Mouse (Mus musculus) testis, postnatal 14 days (tissue): Measurements from ENCODE around the gene Rbm42.
A peak's percentile ranks its signal among the peaks of the same experiment; 100 is the strongest.

Source experiments
- DNase-seq: peaks from one replicate; pipeline ENCODE4 v3.0.0; 2021; ENCODE audit warnings: low spot score

Gene Rbm42

GRCm38 (mm10) chr7:30649591-30650540 lies at the start of gene Rbm42:
Gene Rbm42, minus strand, starts transcription at chr7:30650317.
- peak; percentile 99 for DNase-seq

DNA sequence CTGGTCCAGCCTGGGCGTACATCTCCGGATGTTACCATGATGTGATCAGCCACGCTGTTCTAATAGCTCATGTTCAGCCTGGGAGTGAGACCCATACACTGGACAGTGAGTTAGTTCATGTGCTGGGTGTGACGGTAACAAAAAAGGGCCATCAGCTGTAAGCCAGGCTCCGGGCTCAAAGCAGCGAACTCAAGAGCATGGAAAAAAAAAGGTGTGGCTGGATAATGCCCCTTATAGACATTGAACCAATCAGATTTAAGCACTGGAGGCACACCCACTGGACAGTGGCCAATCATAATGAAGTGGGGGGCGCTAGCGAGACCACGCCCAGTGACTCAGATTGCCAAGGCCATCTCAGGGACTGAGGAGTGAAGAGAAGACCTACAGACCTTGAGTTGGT lies 48.5 kb upstream of the Rbm42 start, which contains the start of gene 2200002J24Rik:
TSS of gene 2200002J24Rik (plus strand) at position 338 of the 400 bp plus-strand sequence.
- peak; percentile 77 for DNase-seq

GRCm38 (mm10) chr7:30698101-30698500 lies 48.0 kb upstream of the Rbm42 start:
- DNase-seq = no peak

DNA sequence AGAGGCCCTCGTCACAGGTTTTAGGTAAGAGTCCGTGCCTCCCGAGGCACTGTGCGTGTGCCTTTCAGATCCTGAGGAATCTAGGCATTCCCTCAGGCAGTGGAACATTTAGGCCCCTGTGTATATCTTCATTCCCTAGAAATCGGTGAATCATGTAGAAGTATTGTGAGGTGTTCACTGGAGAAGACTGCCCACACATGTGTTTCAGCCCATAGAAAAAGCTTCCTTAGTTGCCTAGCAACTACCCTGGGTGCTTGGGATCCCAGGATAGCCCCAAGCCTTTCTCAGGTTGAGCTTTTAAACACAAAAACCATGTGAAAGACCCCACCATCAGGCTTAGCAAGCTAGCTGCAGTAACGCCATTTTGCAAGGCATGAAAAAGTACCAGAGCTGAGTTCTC lies 38.2 kb upstream of the Rbm42 start:
- DNase-seq = no peak

GRCm38 (mm10) chr7:30683425-30683824 lies 33.3 kb upstream of the Rbm42 start:
- no peak for DNase-seq

GRCm38 (mm10) chr7:30681897-30682296 lies 31.8 kb upstream of the Rbm42 start:
- peak; percentile 85 for DNase-seq

GRCm38 (mm10) chr7:30678263-30678975 lies 28.3 kb upstream of the Rbm42 start:
- DNase-seq = no peak

DNA sequence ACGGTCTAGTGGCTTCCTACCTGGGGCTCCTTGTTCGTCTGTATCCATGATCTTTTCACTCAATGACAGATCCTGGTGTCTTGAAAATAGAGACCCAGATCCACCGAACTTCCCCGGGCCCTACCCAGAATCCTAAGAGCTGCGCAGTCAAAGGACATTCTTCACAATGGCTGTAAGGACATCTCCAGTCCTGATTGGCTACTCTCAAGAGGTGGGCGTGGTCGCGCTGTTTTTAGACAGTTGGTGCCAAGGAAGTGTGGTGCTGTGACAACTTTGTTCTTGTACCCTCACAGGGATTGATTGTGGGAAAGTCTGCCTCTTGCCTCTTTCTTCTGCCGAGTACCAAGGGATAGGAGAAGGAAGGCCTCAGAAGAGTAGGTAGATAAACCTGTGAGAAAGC lies 21.4 kb upstream of the Rbm42 start, which contains the start of gene Pmis2:
TSS of gene Pmis2 (minus strand) at position 126 of the 400 bp plus-strand sequence.
- DNase-seq = peak; percentile 42

GRCm38 (mm10) chr7:30669229-30669628 lies 19.1 kb upstream of the Rbm42 start:
- no peak for DNase-seq

GRCm38 (mm10) chr7:30665321-30665720 lies 15.2 kb upstream of the Rbm42 start:
- no peak for DNase-seq

DNA sequence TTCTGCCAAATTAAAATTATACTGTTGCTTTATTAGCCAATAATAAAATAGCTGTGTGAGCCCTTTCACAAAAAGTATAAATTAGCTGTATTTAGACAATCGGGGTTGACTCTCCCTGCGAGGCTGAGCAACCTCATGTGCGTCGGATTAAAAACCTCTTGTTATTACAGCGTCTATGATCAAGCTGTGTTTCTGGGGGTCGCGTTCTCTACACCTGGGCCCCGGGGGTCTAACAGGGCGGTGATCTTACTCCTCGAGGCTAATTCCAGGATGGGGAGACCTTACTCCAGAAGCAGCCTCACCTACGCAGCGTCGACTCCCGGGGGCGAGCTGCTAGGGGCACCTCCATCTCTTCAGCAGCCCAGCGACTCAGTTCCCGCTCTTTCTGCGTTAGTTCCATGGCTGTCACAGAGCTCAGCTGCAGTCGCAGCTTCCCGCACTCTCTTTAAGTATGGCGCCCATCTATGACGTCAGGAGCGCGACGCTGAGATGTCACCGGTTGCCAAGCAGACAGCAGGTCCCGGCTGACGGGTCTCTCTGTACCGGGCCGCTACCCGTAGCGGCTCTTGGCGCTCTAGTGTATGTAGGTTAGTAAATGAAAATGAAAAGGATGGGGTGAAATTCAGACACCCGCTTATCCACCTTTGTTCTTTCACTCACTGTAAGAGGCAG lies 14.5 kb upstream of the Rbm42 start, which contains the start of gene Haus5:
TSS of gene Haus5 (minus strand) at position 466 of the 672 bp plus-strand sequence.
- peak; percentile 89 for DNase-seq

- no peak for DNase-seq
Observed at GRCm38 (mm10) chr7:30639083-30639482, 11.0 kb downstream of the Rbm42 start.

DNA sequence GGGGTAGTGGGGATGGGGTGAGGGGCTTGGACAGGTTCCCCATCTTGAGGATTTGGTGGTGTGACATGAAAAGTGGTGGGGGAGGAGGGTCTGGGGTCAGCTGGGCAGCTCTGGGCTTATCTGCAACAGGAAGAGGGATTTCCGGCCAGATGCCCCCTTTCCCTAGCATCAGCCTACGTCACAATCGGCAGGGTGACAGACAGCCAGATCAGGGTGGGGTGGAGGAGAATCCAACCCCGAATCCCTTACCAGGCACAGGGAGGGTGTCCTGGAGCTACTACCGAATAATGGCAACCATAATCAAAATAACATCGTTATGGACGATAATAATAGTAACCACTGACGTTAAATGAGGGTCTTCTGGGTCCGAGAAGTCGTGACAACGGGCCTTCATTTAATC lies 13.7 kb downstream of the Rbm42 start:
- no peak for DNase-seq

GRCm38 (mm10) chr7:30635752-30636151 lies 14.4 kb downstream of the Rbm42 start, which contains the start of gene Etv2:
Gene Etv2, minus strand, starts transcription at chr7:30635852.
- no peak for DNase-seq

DNA sequence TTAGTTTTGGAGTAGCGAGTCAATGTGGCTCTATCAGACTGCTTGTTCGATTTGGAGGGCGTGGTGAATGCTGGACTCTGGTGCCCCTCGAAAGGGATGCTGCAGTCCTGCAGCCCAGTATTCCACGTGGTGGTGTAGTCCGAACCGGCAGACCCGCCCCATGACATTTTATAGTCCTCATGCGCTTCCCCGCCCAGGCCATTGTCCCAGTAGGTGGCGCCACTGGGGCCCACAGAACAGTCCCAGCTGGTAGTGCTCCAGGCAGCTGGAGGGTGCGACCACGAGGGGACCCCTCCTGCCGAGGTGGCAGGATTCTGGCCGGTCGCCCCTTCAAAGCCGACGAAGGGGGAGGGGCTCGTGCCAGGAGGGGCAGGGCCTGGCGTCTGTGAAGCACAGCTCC lies 15.5 kb downstream of the Rbm42 start:
- peak; percentile 72 for DNase-seq

GRCm38 (mm10) chr7:30633762-30634412 lies 16.2 kb downstream of the Rbm42 start:
- DNase-seq = no peak

DNA sequence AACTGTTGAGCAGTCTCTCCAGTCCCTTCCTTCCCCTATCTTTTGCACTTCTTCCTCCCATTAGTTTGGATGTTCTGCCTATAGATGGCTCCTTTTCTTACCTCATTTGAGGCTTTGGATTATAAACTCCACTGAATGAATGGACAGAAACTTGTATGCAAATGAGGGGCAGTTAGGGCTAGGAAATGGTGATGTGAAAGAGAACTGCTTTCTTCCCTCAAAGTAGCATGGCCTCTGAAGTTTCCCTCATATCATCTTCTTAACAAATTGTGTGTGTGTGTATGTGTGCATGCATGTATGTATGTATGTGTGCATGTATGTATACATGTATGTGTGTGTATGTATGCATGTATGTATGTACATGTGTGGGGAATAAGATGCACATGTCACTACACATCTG lies 21.1 kb downstream of the Rbm42 start:
- DNase-seq = no peak

GRCm38 (mm10) chr7:30626647-30627046 lies 23.5 kb downstream of the Rbm42 start:
- DNase-seq = no peak

DNA sequence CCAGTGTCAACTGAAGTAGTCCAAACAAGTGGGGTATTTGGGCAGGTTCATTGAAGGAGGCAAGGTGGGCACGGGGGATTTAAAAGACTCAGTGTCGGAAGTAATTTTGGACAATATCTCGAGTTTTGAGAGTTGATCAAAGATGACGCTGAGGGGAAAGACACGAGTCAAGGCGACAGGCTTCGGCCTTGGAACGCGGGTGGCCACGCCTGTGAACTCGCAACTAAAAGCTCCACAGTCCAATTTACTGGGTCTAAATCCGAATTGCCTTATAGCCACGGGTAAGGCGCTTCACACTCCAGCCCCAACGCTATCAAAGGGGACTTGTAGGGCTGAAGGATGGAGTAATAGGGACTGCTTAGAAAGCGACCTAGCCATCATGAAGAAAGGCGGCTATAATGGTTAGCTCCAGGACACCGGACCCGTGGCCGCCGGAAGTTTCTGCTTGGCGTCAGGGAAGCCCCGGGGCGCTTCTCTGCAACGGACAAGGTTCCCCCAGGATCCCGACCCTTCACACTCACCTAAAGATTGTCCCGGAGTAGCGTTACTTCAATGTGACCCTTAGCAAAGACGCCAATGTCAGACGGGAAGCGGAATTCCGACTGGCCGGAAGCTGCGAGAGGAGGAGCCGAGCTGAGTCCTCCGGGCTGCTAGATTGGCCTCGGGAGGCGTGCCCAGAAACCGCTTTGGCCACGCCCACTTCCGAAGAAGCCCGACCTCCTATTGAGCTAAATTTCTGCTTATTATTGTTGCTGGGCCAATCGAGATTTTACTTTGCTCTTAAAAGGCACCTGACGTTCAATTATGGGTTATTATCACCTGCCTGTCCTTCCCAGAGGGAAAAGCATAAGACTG lies 24.4 kb downstream of the Rbm42 start, which contains the start of gene Cox6b1:
TSS of gene Cox6b1 (minus strand) at position 622 of the 855 bp plus-strand sequence.
- DNase-seq = peak; percentile 85

DNA sequence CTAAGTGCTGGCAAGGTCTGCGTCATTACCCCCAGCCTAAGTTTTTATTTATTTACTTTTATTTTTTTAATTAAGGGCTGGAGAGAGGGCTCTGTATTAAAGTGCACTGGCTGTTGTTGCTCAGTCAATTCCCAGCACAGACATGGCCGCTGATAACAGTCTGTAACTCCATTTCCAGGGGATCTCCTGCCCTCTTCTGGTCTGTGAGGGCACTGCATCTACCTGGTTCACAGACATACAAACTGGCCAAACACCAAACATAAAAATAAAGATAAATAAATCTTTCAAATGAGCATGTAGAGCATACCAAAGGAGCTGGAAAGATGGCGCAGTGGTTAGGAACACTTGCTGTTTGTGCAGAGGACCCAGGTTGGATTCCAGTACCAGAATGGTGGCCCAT lies 30.9 kb downstream of the Rbm42 start:
- DNase-seq = no peak

DNA sequence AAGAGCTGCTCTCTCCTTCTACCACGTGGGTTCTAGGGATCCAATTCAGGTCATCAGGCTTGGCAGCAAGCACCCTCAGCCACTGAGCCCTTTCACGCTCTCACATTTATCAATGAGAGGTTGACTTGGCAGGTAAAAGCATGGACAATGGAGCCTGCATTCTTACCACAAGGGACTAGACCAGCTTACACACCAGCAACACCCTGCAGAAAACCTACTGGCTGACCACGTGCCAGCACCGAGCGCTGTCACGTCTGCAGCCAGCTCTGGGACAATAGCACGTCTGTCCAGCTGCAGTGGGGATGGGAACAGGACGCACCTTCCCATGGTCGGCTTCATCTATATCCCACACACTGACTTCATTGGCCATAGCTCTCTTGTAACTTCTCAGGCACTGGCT lies 31.5 kb downstream of the Rbm42 start:
- DNase-seq = no peak
